Mouse (Mus musculus): ENCODE data around the gene Gm42421. TPM values are rescaled to one million over a fixed set of nuclear protein-coding genes. Genes with fewer than 3 reads are reported as not detected.

Gene Gm42421
- total RNA-seq, 1 experiment from 2014 or later = not detected

GRCm38 (mm10) chr5:143931863-143932580 is 4.0 kb downstream of the Gm42421 start:
- no peak for ATAC-seq (replicated peaks in 1 of 2; ENCODE audit: insufficient read depth in 1 of 2, low FRiP score in 2 of 2, low TSS enrichment in 1 of 2, low read depth in 1 of 2, poor library complexity in 2 of 2, severe bottlenecking in 2 of 2)

- no peak for ATAC-seq (replicated peaks in 1 of 2; ENCODE audit: insufficient read depth in 1 of 2, low FRiP score in 2 of 2, low TSS enrichment in 1 of 2, low read depth in 1 of 2, poor library complexity in 2 of 2, severe bottlenecking in 2 of 2)
These were observed 4.9 kb downstream of the Gm42421 start, which contains the start of gene Rsph10b for GRCm38 (mm10) chr5:143932831-143933230. Gene Rsph10b (plus strand): TSS chr5:143933035.

GRCm38 (mm10) chr5:143933414-143933813 is 5.4 kb downstream of the Gm42421 start:
- ATAC-seq (replicated peaks in 1 of 2; ENCODE audit: insufficient read depth in 1 of 2, low FRiP score in 2 of 2, low TSS enrichment in 1 of 2, low read depth in 1 of 2, poor library complexity in 2 of 2, severe bottlenecking in 2 of 2) = no peak

- ATAC-seq (replicated peaks in 1 of 2; ENCODE audit: insufficient read depth in 1 of 2, low FRiP score in 2 of 2, low TSS enrichment in 1 of 2, low read depth in 1 of 2, poor library complexity in 2 of 2, severe bottlenecking in 2 of 2) = no peak
These were observed 5.9 kb downstream of the Gm42421 start for GRCm38 (mm10) chr5:143933875-143934274.

GRCm38 (mm10) chr5:143936156-143936555 is 8.2 kb downstream of the Gm42421 start:
- no peak for ATAC-seq (replicated peaks in 1 of 2; ENCODE audit: insufficient read depth in 1 of 2, low FRiP score in 2 of 2, low TSS enrichment in 1 of 2, low read depth in 1 of 2, poor library complexity in 2 of 2, severe bottlenecking in 2 of 2)

DNA sequence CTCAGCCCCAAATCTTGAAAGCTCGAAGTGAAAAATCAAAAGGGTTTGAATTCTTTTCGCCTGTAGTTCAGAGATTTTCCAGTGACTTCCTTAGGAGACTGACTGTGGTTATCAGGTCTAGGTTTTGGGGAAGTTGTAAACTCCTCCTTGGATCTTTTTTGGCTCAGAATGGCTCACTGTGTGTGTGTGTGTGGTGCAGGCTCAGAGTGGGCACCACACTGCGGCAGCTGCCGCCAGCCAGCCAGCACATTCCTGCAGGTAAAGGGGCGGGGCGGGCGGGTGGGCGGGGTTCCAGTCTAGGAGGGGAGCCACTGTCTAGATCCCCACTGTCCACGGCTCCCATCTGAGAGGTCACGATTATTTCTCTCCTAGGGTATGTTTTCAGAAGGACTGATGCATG is 13.6 kb downstream of the Gm42421 start:
- ATAC-seq (replicated peaks in 1 of 2; ENCODE audit: insufficient read depth in 1 of 2, low FRiP score in 2 of 2, low TSS enrichment in 1 of 2, low read depth in 1 of 2, poor library complexity in 2 of 2, severe bottlenecking in 2 of 2) = peak; percentile 17 to 25; a peak in 1 of 4 replicates

DNA sequence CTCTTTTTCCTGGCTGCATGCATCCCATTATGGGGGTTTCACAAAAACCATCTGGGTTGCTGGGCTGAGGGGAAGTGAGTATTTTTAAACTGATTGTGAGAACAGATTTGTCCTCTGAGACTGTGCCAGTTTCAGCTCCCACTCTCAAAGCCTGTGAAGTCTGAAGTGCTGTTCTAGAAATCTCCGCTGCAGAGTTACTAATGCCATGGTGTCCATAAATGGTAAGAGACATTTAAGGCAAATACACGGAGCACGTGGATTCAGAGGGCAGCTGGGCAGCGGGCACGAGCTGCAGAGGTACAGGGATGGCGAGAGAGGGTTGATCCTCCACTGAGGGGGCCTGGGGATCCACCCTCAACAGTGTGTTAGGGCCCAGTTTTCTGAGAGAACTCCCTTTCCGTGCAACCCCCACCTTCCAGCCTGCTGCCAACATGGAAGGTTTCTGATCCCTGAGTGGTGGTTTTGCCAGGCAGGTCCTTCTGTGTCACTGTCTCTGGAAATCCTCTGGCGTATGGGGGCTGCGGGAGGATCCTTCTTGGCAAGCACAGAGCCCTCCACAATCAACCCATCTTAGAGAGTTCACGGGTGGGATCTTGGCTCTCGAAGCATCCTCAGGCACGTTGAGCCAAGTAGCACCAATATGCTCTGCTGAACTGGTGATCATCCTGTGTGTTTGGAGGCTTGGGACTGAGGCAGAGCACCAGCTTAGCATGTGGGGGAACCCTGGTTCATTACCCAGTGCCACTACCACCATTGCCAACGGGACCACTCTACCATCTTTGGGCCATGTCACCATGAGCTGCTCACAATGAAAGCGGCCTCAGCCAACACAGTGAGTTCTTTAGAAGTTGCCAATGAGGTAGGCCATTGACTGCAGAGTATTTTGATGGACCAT is 15.5 kb downstream of the Gm42421 start:
- no peak for ATAC-seq (replicated peaks in 1 of 2; ENCODE audit: insufficient read depth in 1 of 2, low FRiP score in 2 of 2, low TSS enrichment in 1 of 2, low read depth in 1 of 2, poor library complexity in 2 of 2, severe bottlenecking in 2 of 2)

DNA sequence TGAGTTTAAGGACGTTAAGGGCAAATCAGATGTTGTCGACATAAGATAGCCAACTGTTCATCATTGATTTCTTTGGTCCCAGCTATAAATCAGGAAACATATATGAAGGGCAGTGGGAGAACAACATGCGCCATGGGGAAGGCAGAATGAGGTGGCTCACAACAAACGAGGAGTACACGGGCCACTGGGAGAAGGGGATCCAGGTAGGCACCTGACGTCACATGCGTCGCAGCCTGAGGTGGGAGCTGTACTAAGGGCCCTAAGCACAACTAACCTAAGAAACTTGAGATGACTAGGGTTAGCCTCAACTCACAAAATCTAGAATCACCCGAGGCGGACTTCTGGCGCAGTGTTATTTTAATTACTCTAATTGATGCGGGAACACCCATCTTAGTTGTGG is 20.4 kb downstream of the Gm42421 start:
- ATAC-seq (replicated peaks in 1 of 2; ENCODE audit: insufficient read depth in 1 of 2, low FRiP score in 2 of 2, low TSS enrichment in 1 of 2, low read depth in 1 of 2, poor library complexity in 2 of 2, severe bottlenecking in 2 of 2) = no peak

GRCm38 (mm10) chr5:143950016-143950415 is 22.0 kb downstream of the Gm42421 start:
- no peak for ATAC-seq (replicated peaks in 1 of 2; ENCODE audit: insufficient read depth in 1 of 2, low FRiP score in 2 of 2, low TSS enrichment in 1 of 2, low read depth in 1 of 2, poor library complexity in 2 of 2, severe bottlenecking in 2 of 2)

- no peak for ATAC-seq (replicated peaks in 1 of 2; ENCODE audit: insufficient read depth in 1 of 2, low FRiP score in 2 of 2, low TSS enrichment in 1 of 2, low read depth in 1 of 2, poor library complexity in 2 of 2, severe bottlenecking in 2 of 2)
These were observed 29.1 kb downstream of the Gm42421 start for GRCm38 (mm10) chr5:143957101-143957500.

DNA sequence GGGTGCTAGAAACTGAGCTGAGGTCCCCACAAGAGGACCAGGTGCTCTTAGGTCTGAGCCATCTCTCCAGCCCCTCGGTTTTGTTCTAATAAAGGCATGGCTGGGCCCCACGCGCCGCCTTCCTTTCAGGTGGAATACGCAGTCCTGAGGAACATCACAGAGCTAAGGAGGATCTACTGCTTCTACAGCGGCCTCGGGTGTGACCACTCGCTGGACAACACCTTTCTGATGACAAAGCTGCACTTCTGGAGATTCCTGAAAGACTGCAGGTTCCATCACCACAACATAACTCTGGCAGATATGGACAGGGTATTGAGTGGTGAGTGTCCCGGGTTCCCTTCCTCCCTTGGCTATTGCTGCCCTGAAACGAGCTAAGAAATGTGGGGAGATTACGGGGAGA is 31.6 kb downstream of the Gm42421 start:
- ATAC-seq (replicated peaks in 1 of 2; ENCODE audit: insufficient read depth in 1 of 2, low FRiP score in 2 of 2, low TSS enrichment in 1 of 2, low read depth in 1 of 2, poor library complexity in 2 of 2, severe bottlenecking in 2 of 2) = no peak

- no peak for ATAC-seq (replicated peaks in 1 of 2; ENCODE audit: insufficient read depth in 1 of 2, low FRiP score in 2 of 2, low TSS enrichment in 1 of 2, low read depth in 1 of 2, poor library complexity in 2 of 2, severe bottlenecking in 2 of 2)
These were observed 33.2 kb downstream of the Gm42421 start for GRCm38 (mm10) chr5:143961176-143961575.

GRCm38 (mm10) chr5:143965586-143966345 is 37.8 kb downstream of the Gm42421 start:
- no peak for ATAC-seq (replicated peaks in 1 of 2; ENCODE audit: insufficient read depth in 1 of 2, low FRiP score in 2 of 2, low TSS enrichment in 1 of 2, low read depth in 1 of 2, poor library complexity in 2 of 2, severe bottlenecking in 2 of 2)

DNA sequence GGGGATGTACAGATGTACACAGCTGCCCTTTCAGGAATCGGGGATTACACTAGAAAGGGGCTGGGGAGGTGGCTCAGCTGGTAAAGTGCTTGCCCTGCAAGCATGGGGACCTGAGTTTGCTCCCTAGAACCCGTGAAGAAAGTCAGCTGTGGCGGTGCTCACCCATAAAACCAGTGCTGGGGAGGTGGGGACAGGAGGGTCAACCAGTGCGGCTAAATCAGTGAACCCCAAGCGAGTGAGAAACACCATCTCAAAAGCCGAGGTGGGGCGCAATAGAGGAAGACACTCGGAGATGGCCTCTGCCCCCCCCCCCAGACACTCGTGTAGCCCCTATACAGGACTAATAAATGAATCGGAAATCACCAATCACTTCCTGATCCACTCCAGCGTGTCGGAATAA is 38.7 kb downstream of the Gm42421 start:
- no peak for ATAC-seq (replicated peaks in 1 of 2; ENCODE audit: insufficient read depth in 1 of 2, low FRiP score in 2 of 2, low TSS enrichment in 1 of 2, low read depth in 1 of 2, poor library complexity in 2 of 2, severe bottlenecking in 2 of 2)

- ATAC-seq (replicated peaks in 1 of 2; ENCODE audit: insufficient read depth in 1 of 2, low FRiP score in 2 of 2, low TSS enrichment in 1 of 2, low read depth in 1 of 2, poor library complexity in 2 of 2, severe bottlenecking in 2 of 2) = no peak
These were observed 44.7 kb downstream of the Gm42421 start for GRCm38 (mm10) chr5:143972628-143973027.

DNA sequence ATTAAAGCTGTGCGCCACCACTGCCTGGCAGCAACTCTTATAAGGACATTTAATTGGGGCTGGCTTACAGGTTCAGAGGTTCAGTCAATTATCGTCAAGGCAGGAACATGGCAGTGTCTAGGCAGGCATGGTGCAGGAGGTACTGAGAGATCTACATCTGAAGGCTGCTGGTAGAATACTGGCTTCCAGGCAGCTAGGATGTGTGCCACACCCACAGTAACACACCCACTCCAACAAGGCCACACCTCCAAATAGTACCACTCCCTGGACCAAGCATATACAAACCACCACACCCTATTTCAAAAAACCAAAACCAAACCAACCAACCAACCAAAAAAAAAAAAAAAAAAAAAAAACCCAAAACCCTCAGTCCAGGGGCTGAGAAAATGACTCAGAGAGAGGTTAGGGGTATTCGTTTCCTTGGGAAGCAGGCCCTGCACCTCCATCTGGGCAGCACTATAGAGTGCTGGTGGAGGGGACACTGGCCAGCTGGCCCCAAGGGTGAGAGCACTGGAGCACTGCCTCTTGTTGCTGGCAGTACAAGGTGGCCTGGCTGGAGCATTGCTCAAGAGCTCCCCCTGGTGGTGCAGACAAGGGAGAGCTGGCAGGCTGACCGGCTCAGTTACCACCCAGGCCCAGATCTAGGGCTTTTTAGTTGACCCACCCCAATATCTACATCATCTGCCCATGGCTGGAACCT is 47.1 kb downstream of the Gm42421 start:
- peak; percentile 89 to 94 for ATAC-seq (replicated peaks in 1 of 2; ENCODE audit: insufficient read depth in 1 of 2, low FRiP score in 2 of 2, low TSS enrichment in 1 of 2, low read depth in 1 of 2, poor library complexity in 2 of 2, severe bottlenecking in 2 of 2)

GRCm38 (mm10) chr5:143975631-143975933 is 47.6 kb downstream of the Gm42421 start:
- ATAC-seq (replicated peaks in 1 of 2; ENCODE audit: insufficient read depth in 1 of 2, low FRiP score in 2 of 2, low TSS enrichment in 1 of 2, low read depth in 1 of 2, poor library complexity in 2 of 2, severe bottlenecking in 2 of 2) = no peak
